Mouse (Mus musculus) cerebellum, adult 18-20 months (tissue): ENCODE results near the gene Atp8a1.
A peak's percentile ranks its signal among the peaks of the same experiment; 100 is the strongest.

Experiments used
- DNase-seq, 2 experiments: peaks; one replicate each; pipeline ENCODE4 v3.0.0; 2021

Gene Atp8a1

DNA sequence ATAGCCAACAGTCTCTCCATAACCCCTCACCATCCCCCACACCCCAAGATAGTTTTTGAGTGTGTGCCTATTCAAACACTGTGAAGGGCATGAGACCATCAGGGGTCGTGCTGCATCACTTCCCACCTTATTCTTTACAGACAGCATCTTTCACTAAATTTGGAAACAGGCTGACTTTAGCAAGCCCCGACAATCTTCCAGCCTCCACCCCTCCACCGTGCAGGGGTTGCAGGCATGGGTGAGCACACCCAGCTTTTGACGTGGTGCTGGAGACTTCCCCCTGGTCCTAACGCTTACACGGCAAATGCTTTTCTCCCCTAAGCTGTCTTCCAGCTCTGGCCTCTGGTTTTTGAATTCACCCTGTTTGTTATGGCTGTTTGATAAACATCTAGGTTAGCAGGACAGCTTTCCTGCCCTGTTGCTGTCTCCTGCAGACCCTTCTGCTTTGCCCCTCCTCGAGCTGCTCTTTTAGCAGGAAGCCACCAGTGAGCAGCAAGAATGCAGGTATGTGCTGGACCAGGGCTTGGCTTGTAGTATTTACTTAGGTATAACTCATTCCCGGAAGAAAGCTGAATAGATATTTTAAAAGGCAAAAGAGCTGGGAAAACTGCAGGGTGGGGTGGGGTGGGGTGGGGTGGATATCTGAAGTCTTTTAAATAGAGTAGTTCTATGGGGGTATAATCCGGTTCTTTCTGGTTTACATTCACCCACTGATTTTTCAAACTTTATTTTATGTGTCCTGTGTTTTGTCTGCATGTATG lies 218.9 kb downstream of the Atp8a1 start:
- no peak for DNase-seq

- DNase-seq, result no peak
Observed at GRCm38 (mm10) chr5:67621230-67621629, 226.0 kb downstream of the Atp8a1 start.

DNA sequence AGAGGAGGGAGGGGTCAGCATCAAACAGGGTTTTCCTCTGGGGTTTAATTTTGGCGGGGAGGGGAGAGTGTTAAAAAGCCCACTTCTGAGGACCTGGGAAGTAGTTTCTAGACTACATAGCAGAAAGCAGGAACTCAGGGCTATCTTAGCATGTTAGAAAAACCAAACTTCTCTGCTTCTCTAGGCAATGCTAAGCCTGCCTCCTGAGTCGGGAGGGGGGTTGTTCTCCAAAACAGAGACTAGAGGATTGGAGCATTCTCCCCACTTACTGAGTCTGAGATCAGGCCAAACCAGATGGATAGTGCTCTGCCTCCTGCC lies 237.8 kb downstream of the Atp8a1 start:
- no peak for DNase-seq

- no peak for DNase-seq
Observed at GRCm38 (mm10) chr5:67608674-67609519, 238.3 kb downstream of the Atp8a1 start.

DNA sequence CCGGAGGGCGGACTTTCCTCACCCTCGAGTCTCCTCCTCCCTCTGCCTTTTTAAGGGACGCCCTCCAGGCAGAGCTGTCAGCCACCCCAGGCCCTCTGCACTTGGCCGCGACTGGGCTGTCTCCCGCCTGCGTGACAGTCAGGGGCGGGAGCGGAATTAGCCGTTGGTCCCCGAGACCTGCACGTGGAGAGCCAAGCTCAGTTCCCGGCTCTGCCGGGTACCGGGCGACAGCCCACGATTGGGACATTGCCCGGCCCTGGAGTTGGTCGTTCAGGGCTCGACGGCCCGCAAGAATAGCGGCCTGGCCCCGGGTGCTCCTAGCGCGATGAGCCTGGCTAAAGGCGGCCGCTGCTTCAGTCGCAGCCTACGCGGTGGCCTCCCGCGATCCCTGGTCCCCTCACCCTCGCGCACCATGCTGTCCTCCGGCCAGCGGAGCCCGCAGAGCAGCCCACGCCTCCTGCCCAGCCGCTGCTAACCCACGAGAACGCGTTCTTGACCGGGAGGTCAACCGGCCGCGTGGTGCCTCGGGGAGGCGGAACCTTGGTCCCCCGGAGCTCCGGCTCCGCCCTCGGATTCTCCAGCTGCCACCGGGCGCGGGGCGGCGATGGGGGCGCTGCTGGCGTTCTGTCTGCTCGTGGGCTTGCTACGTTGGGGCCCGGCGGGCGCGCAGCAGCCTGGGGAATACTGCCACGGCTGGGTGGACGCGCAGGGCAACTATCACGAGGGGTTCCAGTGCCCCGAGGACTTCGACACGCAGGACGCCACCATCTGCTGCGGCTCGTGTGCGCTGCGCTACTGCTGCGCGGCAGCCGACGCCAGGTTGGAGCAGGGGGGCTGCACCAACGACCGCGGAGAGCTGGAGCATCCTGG lies 239.2 kb downstream of the Atp8a1 start, which contains the start of gene Shisa3:
Gene Shisa3 (plus strand): TSS at position 79 of the 870 bp plus-strand sequence.
- peak in 1 of 2 experiments; percentile 17 for DNase-seq

- peak in 1 of 2 experiments; percentile 36 for DNase-seq
Observed at GRCm38 (mm10) chr5:67606916-67607803, 240.1 kb downstream of the Atp8a1 start.

DNA sequence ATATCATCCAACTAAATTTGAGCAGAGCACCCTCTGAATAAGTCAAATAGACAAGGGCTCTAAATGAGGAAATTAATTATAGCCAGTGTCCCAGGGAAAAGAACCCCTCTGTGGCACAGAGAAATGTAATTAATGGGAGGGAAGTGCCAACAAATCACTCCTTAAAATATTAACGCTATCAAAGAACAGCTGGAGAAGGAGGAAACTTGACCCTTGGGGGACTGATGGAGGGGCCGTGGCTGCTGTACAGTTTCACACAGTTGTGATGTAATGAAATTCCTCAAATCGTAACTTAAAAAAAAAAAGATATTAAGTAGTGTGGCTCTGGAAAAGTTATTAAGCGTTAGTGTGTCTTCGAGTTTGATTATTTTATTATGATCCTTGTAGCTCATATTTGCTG lies 241.3 kb downstream of the Atp8a1 start:
- no peak for DNase-seq

DNA sequence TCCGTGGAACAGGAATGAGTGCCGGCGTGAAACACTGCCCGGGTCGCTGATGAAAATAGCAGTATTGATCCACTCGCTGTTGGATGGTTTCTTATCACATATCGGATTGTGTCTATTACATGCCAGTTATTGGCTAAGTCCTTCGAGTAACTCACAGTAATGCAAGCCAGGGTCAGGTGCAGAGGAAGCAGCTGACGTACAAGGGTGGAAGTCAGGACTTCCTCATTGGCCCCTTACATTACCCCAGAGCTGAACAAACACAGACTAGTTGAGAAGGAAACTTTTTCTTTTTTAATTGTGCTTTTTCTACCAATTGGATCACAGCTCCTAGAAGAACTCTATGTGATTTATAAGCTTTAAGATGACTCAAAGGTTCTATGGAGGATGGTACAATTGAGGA lies 247.3 kb downstream of the Atp8a1 start:
- no peak for DNase-seq

GRCm38 (mm10) chr5:67595629-67596028 lies 251.6 kb downstream of the Atp8a1 start:
- no peak for DNase-seq

- no peak for DNase-seq
Observed at GRCm38 (mm10) chr5:67595070-67595469, 252.2 kb downstream of the Atp8a1 start.

DNA sequence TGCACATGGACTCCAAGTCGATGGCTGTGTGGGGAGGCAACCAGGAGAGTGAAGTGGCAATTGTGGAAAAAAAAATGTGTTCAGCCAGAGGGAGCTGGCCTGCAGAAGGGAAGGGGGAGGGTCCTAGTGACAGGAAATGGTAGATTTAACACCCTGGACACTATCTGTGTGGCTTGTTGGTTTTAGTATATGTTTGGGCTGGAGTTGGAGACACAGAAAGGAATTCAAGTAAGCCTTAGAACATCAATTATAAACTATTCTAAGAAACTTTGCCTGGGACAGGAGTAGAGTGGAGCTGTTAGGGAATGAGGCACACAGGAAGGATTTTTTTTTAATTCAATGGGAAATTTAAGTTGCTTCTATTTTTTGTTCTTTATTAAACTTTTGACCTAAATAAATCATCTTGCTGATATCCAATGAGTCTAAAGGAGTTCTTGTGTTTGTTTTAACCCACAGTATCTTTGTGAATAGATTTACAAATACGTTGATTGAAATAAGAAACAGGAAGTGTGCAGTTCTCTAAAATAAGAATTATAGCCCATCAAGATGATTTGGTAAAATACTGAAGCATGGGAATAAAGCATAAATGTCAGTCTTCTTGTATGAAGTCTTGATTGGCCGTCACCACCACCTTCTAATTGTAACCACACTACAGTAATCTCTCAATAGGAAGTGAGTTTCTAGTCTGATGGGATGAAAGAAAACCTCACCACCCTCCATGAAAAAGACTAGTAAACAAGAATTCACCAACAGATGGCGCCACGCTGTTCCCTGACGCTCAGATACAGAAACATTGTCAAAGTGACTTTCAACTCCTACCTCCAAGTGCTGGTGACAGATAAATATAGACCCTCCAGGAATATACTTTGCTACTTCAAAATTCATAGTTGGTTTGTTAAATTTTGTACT lies 267.3 kb downstream of the Atp8a1 start:
- no peak for DNase-seq

GRCm38 (mm10) chr5:67575705-67576104 lies 271.5 kb downstream of the Atp8a1 start:
- DNase-seq, result no peak

DNA sequence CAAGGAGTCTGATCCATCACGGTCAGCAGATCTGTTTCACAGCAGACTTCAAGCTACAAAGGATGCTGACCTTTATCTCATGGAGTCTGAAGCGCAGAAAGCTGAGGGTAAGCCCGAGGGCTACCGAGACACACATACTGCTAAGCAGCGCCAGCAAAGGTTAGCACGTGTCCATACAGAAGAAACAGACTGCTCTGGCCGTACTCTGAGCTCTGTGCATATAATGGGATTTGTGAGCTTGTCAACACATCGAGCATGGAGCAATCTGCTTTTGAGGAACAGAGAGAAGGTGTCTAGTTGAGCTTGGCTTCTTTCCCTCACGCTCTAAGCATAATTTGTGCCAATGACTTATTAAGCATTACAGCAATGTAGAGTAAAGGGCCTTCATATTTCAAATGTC lies 273.2 kb downstream of the Atp8a1 start:
- no peak for DNase-seq

DNA sequence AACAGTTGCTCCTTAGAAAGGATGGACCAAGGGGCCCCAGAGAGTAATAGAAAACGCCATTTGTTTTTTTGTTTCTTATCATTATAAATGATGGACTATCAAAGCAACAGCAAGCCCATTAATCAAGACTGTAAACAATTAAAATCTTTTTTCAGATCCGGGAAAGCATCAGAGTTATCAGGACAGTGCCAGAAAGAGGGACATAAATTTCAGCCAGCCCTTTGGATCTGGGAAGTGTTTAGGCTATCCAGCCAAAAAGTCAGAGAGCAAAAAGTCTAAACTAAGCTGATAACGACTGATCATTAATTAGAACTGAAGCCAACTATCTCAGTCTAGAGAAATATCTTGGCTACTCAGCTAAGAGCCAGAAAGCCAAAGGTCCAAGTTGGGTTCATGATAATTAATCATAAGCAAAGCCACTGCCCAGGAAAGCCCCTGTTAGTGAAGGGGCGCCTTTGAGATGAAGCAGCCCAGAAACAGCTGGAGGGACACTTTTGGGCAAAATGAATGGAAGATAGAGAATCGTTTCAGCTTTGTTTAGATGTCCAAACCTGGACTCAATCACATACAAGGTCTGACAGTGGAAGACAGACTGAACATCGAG lies 274.6 kb downstream of the Atp8a1 start:
- no peak for DNase-seq
